Mouse (Mus musculus) heart, embryonic 11.5 days (tissue): Measurements from ENCODE around the gene Sbno1. TPM values are rescaled to one million over a fixed set of nuclear protein-coding genes. Genes with fewer than 3 reads are reported as not detected.
"Not testable (repeated sequence)": the region's sequence is repeated elsewhere in the genome, so short reads cannot be mapped to it uniquely, and the experiment has no call there.

ENCODE experiments used
- ATAC-seq: fragments of 200-750 bp; cut with Nextera tagmentation; replicated peaks from 2 replicates; pipeline ENCODE4 v1.8.0; 2017; ENCODE audit warnings: moderate library complexity; ENCODE audit not compliant: insufficient number of reproducible peaks, low FRiP score, low TSS enrichment
- H3K27ac ChIP-seq: fragments of 300-500 bp; sonication (generic); 2 replicates; pipeline ENCODE4 v1.5.1; 2014; ENCODE audit warnings: mild to moderate bottlenecking, low read depth, low read length
- H3K27me3 ChIP-seq: fragments of 300-500 bp; sonication (generic); 2 replicates; pipeline ENCODE4 v1.6.1; 2014; ENCODE audit warnings: mild to moderate bottlenecking, low read length, mixed read lengths; ENCODE audit not compliant: control insufficient read depth, insufficient read depth
- H3K36me3 ChIP-seq: fragments of 300-500 bp; sonication (generic); 2 replicates; pipeline ENCODE4 v1.6.1; 2014; ENCODE audit warnings: mild to moderate bottlenecking, low read length, moderate library complexity, mixed read lengths; ENCODE audit not compliant: control insufficient read depth, insufficient read depth
- H3K4me1 ChIP-seq: fragments of 300-500 bp; sonication (generic); 2 replicates; pipeline ENCODE4 v1.6.1; 2014; ENCODE audit warnings: low read length; ENCODE audit not compliant: control insufficient read depth, insufficient read depth
- H3K4me2 ChIP-seq: fragments of 300-500 bp; sonication (generic); 2 replicates; pipeline ENCODE4 v1.6.1; 2014; ENCODE audit warnings: mild to moderate bottlenecking, moderate library complexity
- H3K4me3 ChIP-seq: fragments of 300-500 bp; sonication (generic); 2 replicates; pipeline ENCODE4 v1.5.1; 2014; ENCODE audit warnings: low read depth, low read length
- H3K9ac ChIP-seq: fragments of 300-500 bp; sonication (generic); 2 replicates; pipeline ENCODE4 v1.6.1; 2014; ENCODE audit warnings: mild to moderate bottlenecking, low read depth, low read length, moderate library complexity
- H3K9me3 ChIP-seq: fragments of 300-500 bp; sonication (generic); replicated peaks from 2 replicates; pipeline ENCODE4 v1.6.1; 2016; ENCODE audit warnings: low read length; ENCODE audit not compliant: control insufficient read depth
- WGBS: fragments of 180-500 bp; shearing (Covaris S2); extraction: QIAGEN DNeasy Blood & Tissue Kit; methylation state at CpG from one replicate; pipeline ENCODE4 v1.1.7; 2014; ENCODE audit not compliant: insufficient replicate concordance; 5-methylcytosine and 5-hydroxymethylcytosine counted together
- polyA plus RNA-seq: library from polyadenylated mRNA; unstranded; fragments of >200 nt; fragmentation: Nextera tagmentation; extraction: Ambion mirVana; gene quantifications from 2 replicates; pipeline ENCODE4 v1.2.1, GENCODE M21; 2014

The Sbno1 gene
- polyA plus RNA-seq, 1 experiment from 2014 or later: 81.6 TPM

DNA sequence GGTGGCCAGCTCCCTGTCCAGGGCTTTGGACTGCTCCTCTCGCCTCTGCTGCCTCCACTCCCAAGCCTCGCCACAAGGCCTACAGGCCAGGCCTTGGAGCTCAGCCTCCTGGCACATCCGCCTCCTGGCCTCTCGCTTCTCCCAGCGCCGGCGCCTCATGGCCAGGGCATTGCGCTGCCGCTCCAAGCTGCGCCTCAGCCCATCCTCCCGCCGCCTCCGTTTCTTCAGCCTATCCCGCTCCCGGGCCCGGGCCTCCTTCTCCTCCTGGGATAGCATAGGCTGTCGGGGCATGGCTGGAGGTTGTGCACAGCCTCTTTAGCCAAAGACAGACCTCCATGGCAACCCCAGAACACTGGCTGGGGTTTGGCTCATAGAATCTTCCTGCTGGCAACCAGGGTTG is 76.6 kb downstream of the Sbno1 start:
- Histone ChIP-seq H3K9me3 (no peaks in the 10 kb centered on the region), H3K9ac (no peak overlapping the region), H3K27ac (no peak overlapping the region), H3K4me3 (no peak overlapping the region), H3K36me3 (peaks cover 29% of the 10 kb centered on the region), H3K4me2 (no peak overlapping the region), H3K4me1 (peaks cover 20% of the 10 kb centered on the region), H3K27me3 (no peaks in the 10 kb centered on the region)
- 93% methylated on average over 17 of the region's 17 CpGs for WGBS
- no peak for ATAC-seq

- ATAC-seq: no peak
- Histone ChIP-seq H3K9me3 (no peaks in the 10 kb centered on the region), H3K4me2 (no peak overlapping the region), H3K27me3 (no peaks in the 10 kb centered on the region), H3K9ac (no peak overlapping the region), H3K36me3 (peaks cover 17% of the 10 kb centered on the region), H3K27ac (no peak overlapping the region), H3K4me3 (no peak overlapping the region), H3K4me1 (peaks cover 17% of the 10 kb centered on the region)
- whole genome bisulfite sequencing: 82% methylated on average over 8 of the region's 8 CpGs
Observed at GRCm38 (mm10) chr5:124342897-124343296, 82.9 kb downstream of the Sbno1 start.

GRCm38 (mm10) chr5:124341753-124342339 is 84.0 kb downstream of the Sbno1 start:
- H3K4me2 ChIP-seq, ATAC-seq, H3K9me3 ChIP-seq, H3K4me3 ChIP-seq, H3K27me3 ChIP-seq, H3K9ac ChIP-seq, H3K27ac ChIP-seq: not testable (repeated sequence)
- H3K4me1 ChIP-seq: peaks cover 23% of the 10 kb centered on the region
- WGBS: 59% methylated on average over 6 of the region's 6 CpGs
- peaks cover 16% of the 10 kb centered on the region for H3K36me3 ChIP-seq

DNA sequence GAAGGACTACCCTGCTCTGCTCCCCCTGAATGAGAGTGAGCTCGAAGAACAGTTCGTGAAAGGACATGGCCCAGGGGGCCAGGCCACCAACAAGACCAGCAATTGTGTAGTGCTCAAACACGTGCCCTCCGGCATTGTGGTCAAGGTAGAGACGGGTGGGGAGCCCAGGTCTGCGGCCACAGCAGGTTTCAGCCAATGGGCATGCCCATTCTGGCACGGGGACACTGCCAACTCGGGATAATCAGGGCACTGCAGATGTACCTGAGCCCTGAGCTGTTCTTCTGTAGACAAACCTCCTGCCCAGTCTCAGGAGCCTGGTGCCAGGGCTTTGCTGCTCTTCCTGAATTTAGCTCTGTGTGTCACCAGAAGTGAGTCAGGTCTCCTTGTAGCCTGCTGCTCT is 87.0 kb downstream of the Sbno1 start:
- Histone ChIP-seq H3K9ac (no peak overlapping the region), H3K4me3 (no peak overlapping the region), H3K27ac (no peak overlapping the region), H3K36me3 (no peaks in the 10 kb centered on the region), H3K9me3 (no peaks in the 10 kb centered on the region), H3K4me2 (no peak overlapping the region), H3K27me3 (no peaks in the 10 kb centered on the region), H3K4me1 (peaks cover 33% of the 10 kb centered on the region)
- no peak for ATAC-seq
- WGBS: 89% methylated on average over 8 of the region's 8 CpGs

- Histone ChIP-seq H3K4me3 (no peak overlapping the region), H3K9ac (no peak overlapping the region), H3K4me1 (peaks cover 39% of the 10 kb centered on the region), H3K27ac (no peak overlapping the region), H3K4me2 (no peak overlapping the region), H3K36me3 (no peaks in the 10 kb centered on the region), H3K9me3 (no peaks in the 10 kb centered on the region), H3K27me3 (no peaks in the 10 kb centered on the region)
- WGBS: 63% methylated on average over 9 of the region's 9 CpGs
- no peak for ATAC-seq
Observed at GRCm38 (mm10) chr5:124337909-124338308, 87.9 kb downstream of the Sbno1 start.

DNA sequence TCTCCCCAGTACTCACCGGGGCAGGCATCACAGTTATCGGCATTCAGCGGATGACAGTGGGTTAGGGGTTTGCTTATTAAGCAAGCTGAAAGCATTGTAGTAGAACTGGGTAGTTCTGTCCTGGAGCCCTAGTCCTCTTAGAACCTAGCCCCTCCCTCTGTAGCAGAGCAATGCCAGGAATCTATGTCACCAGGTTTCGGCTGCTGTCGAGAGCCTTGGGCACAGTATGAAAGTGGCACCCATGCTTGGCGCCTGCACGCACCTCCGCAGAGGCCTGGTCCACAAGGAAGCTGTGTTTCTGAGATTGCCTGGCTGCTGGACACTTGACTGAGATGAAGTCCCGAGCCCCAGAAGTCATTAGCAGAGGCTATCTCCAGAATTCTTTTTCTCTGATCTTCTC is 88.7 kb downstream of the Sbno1 start:
- H3K4me3 ChIP-seq: no peak overlapping the region
- H3K27me3 ChIP-seq: no peaks in the 10 kb centered on the region
- no peaks in the 10 kb centered on the region for H3K9me3 ChIP-seq
- no peak overlapping the region for H3K4me2 ChIP-seq
- no peaks in the 10 kb centered on the region for H3K36me3 ChIP-seq
- H3K9ac ChIP-seq: no peak overlapping the region
- no peak for ATAC-seq
- no peak overlapping the region for H3K27ac ChIP-seq
- 65% methylated on average over 9 of the region's 9 CpGs for WGBS
- H3K4me1 ChIP-seq: peaks cover 39% of the 10 kb centered on the region

GRCm38 (mm10) chr5:124334392-124334791 is 91.4 kb downstream of the Sbno1 start:
- WGBS: 19% methylated on average over 6 of the region's 6 CpGs
- Histone ChIP-seq H3K4me1 (peaks cover 32% of the 10 kb centered on the region), H3K27me3 (no peaks in the 10 kb centered on the region), H3K36me3 (no peaks in the 10 kb centered on the region), H3K9me3 (no peaks in the 10 kb centered on the region), H3K4me3 (no peak overlapping the region), H3K4me2 (0 out of 2 replicates have a peak overlapping the region, but pooled peaks have one; percentile 2), H3K9ac (peak overlapping the region; percentile 29; the same call in 1 of the 2 replicates), H3K27ac (peak overlapping the region; percentile 78)
- peak; percentile 65 for ATAC-seq

DNA sequence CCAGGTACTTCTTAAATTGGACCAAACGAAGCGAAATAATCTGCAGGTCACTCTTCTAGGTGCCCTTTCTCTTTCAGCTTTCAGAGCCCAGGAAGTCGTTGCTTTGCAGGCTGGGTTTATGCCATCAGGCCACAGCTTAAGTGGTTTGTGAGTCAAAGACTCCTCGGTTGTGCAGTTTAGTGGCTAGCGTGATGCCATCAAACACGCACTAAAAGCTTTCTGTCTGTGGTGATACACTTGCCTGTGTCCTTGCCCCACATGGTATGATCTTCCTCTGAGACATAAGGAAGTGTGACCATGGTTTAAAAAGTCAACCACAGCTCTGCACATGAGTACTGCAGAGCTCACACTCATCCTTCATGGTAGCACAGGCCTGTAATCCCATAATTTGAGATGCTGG is 95.7 kb downstream of the Sbno1 start:
- no peaks in the 10 kb centered on the region for H3K36me3 ChIP-seq
- H3K4me2 ChIP-seq: no peak overlapping the region
- no peak overlapping the region for H3K4me3 ChIP-seq
- no peak for ATAC-seq
- WGBS: 85% methylated on average over 6 of the region's 6 CpGs
- H3K4me1 ChIP-seq: peaks cover 21% of the 10 kb centered on the region
- H3K9ac ChIP-seq: no peak overlapping the region
- H3K9me3 ChIP-seq: no peaks in the 10 kb centered on the region
- no peaks in the 10 kb centered on the region for H3K27me3 ChIP-seq
- no peak overlapping the region for H3K27ac ChIP-seq
